Mouse (Mus musculus) heart, postnatal 0 days (tissue): ENCODE results near the gene Shc2. TPM values are rescaled to one million over a fixed set of nuclear protein-coding genes. Genes with fewer than 3 reads are reported as not detected.

Experiments used
- ATAC-seq: fragments of 200-750 bp; cut with Nextera tagmentation; 2 replicates; pipeline ENCODE4 v1.8.0; 2017; ENCODE audit warnings: low read depth, moderate number of reproducible peaks, moderate library complexity; ENCODE audit not compliant: insufficient read depth
- DNase-seq: peaks from one replicate; pipeline ENCODE4 v3.0.0-alpha.2; 2016; ENCODE audit warnings: low spot score
- H3K27ac ChIP-seq: fragments of 300-500 bp; sonication (generic); 2 replicates; pipeline ENCODE4 v1.5.1; 2014; ENCODE audit warnings: low read depth, mild to moderate bottlenecking
- H3K27me3 ChIP-seq: fragments of 300-500 bp; sonication (generic); 2 replicates; pipeline ENCODE4 v1.6.1; 2014; ENCODE audit warnings: low read length, mixed read lengths; ENCODE audit not compliant: control insufficient read depth, insufficient read depth
- H3K36me3 ChIP-seq: fragments of 300-500 bp; sonication (generic); replicated peaks from 2 replicates; pipeline ENCODE4 v1.6.1; 2014; ENCODE audit warnings: low read length, mixed read lengths; ENCODE audit not compliant: control insufficient read depth, insufficient read depth
- H3K4me1 ChIP-seq: fragments of 300-500 bp; sonication (generic); 2 replicates; pipeline ENCODE4 v1.6.1; 2014; ENCODE audit warnings: antibody characterized with exemption; ENCODE audit not compliant: control insufficient read depth, insufficient read depth
- H3K4me2 ChIP-seq: fragments of 300-500 bp; sonication (generic); 2 replicates; pipeline ENCODE4 v1.6.1; 2014; ENCODE audit warnings: low read depth, mild to moderate bottlenecking, low read length, moderate library complexity
- H3K4me3 ChIP-seq: fragments of 300-500 bp; sonication (generic); 2 replicates; pipeline ENCODE4 v1.5.1; 2014; ENCODE audit warnings: low read depth, low read length
- H3K9ac ChIP-seq: fragments of 300-500 bp; sonication (generic); replicated peaks from 2 replicates; pipeline ENCODE4 v1.6.1; 2014; ENCODE audit warnings: low read depth, low read length, mixed read lengths
- H3K9me3 ChIP-seq: fragments of 300-500 bp; sonication (generic); replicated peaks from 2 replicates; pipeline ENCODE4 v1.6.1; 2016; ENCODE audit warnings: low read length; ENCODE audit not compliant: control insufficient read depth
- CTCF ChIP-seq: IDR thresholded peaks from 2 replicates; pipeline ENCODE4 v1.5.1; 2016; ENCODE audit warnings: antibody characterized with exemption, control low read depth, low read depth
- EP300 ChIP-seq: IDR thresholded peaks from 2 replicates; pipeline ENCODE4 v1.6.1; 2016; ENCODE audit warnings: antibody characterized with exemption, low read depth
- WGBS: fragments of 180-500 bp; shearing (Covaris S2); extraction: QIAGEN DNeasy Blood & Tissue Kit; methylation state at CpG from one replicate; pipeline ENCODE4 v1.1.7; 2014; 5-methylcytosine and 5-hydroxymethylcytosine counted together
- polyA plus RNA-seq: library from polyadenylated mRNA; unstranded; fragments of >200 nt; fragmentation: Nextera tagmentation; extraction: Ambion mirVana; gene quantifications from 2 replicates; pipeline ENCODE4 v1.2.1, GENCODE M21; 2015
- total RNA-seq: library from RNA; depleted of rRNA; stranded (reverse); fragments of >200 nt; gene quantifications from 2 replicates; pipeline ENCODE4 v1.2.3, GENCODE M21; 2014; ENCODE audit warnings: low replicate concordance

The Shc2 gene
- total and polyA plus RNA-seq, 2 experiments from 2014 or later = 1.1 to 2.7 TPM

- ATAC-seq (no peak), DNase-seq (no peak)
- H3K9me3 ChIP-seq = no peaks in the 10 kb centered on the region
- H3K4me2 ChIP-seq = no peak overlapping the region
- no peak overlapping the region for H3K27ac ChIP-seq
- no peaks in the 10 kb centered on the region for H3K4me1 ChIP-seq
- H3K9ac ChIP-seq = no peak overlapping the region
- no peak overlapping the region for H3K4me3 ChIP-seq
- TF ChIP-seq EP300 = no peak
- no peak for TF ChIP-seq CTCF
- H3K27me3 ChIP-seq = no peaks in the 10 kb centered on the region
- H3K36me3 ChIP-seq = no peaks in the 10 kb centered on the region
- WGBS = 74% methylated on average over 9 of the region's 9 CpGs
Measured at GRCm38 (mm10) chr10:79578276-79578675, 59.4 kb downstream of the Shc2 start.

- Histone ChIP-seq H3K4me2 (no peak overlapping the region), H3K36me3 (no peaks in the 10 kb centered on the region), H3K27me3 (no peaks in the 10 kb centered on the region), H3K9ac (no peak overlapping the region), H3K27ac (no peak overlapping the region), H3K4me3 (no peak overlapping the region), H3K9me3 (no peaks in the 10 kb centered on the region), H3K4me1 (no peaks in the 10 kb centered on the region)
- TF ChIP-seq CTCF (no peak), EP300 (no peak)
- DNase-seq (no peak), ATAC-seq (no peak)
- WGBS = 71% methylated on average over 4 of the region's 4 CpGs
Measured at GRCm38 (mm10) chr10:79577376-79577775, 60.3 kb downstream of the Shc2 start.

DNA sequence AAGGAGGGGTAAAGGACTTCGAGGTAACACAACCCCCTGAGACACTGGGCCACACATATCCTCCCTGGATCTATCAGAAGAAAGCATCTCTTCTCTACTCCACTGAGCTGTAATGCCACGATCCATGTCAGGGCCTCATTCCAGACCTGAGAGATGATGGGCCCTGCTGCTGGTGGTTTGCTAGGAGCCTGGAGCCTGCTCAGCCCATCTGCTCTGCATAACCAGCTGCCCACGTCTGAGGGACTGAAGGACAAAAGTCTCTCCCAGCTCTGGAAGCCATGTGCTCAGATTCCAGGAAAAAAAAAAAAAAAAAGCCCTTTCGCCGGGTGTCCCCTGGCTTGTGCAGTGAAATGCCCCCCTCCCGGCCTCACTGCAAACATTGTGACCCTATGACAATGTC is 62.0 kb downstream of the Shc2 start:
- TF ChIP-seq EP300 (no peak), CTCF (no peak)
- 71% methylated on average over 6 of the region's 6 CpGs for WGBS
- no peak overlapping the region for H3K9ac ChIP-seq
- H3K36me3 ChIP-seq = no peaks in the 10 kb centered on the region
- ATAC-seq (no peak), DNase-seq (no peak)
- H3K4me1 ChIP-seq = no peaks in the 10 kb centered on the region
- H3K27me3 ChIP-seq = no peaks in the 10 kb centered on the region
- no peaks in the 10 kb centered on the region for H3K9me3 ChIP-seq
- H3K4me2 ChIP-seq = no peak overlapping the region
- H3K27ac ChIP-seq = no peak overlapping the region
- no peak overlapping the region for H3K4me3 ChIP-seq

DNA sequence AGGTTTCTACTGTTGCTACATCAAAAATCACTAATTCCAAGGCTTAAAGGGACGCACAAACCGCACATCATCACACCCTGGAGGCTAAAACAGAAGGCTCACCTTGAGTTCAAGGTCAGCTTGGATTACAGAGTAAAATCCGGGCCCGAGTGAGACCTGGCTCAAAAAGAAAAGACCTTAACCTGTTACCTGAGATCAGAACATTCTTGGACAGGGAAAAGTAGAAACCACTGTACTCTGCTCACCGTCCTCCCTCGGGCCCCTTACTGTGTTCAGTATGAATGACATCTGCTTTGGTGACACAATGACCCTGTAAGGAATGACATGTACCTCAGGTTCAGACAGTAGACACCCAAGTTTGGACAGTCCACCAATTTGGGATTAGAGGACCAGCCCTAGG is 62.9 kb downstream of the Shc2 start:
- ATAC-seq (no peak), DNase-seq (no peak)
- Histone ChIP-seq H3K4me2 (no peak overlapping the region), H3K9ac (no peak overlapping the region), H3K27ac (no peak overlapping the region), H3K36me3 (no peaks in the 10 kb centered on the region), H3K27me3 (no peaks in the 10 kb centered on the region), H3K9me3 (no peaks in the 10 kb centered on the region), H3K4me1 (no peaks in the 10 kb centered on the region), H3K4me3 (no peak overlapping the region)
- TF ChIP-seq EP300 (no peak), CTCF (no peak)
- 83% methylated on average over 6 of the region's 6 CpGs for WGBS

DNA sequence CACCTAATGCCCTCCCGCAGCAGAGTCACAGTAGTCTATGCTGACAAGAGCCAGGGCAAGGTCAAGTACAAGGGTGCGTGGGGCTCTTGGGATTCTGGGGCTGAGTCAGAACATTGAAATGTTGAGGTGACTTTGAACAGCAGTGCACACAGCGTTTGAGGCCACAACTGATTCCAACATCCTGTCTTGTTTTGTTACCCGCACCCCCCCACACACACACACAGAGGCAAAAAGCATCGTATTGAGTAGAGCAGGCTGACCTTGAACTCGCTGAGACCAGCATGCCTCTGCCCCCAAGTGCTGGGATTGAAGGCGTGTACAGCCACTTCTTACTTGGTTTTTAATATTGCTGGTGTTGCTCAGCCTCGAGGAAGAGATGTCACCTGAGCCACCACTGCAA is 63.4 kb downstream of the Shc2 start:
- ATAC-seq (no peak), DNase-seq (no peak)
- Histone ChIP-seq H3K36me3 (no peaks in the 10 kb centered on the region), H3K27ac (no peak overlapping the region), H3K4me1 (no peaks in the 10 kb centered on the region), H3K9ac (no peak overlapping the region), H3K4me2 (no peak overlapping the region), H3K9me3 (no peaks in the 10 kb centered on the region), H3K27me3 (no peaks in the 10 kb centered on the region), H3K4me3 (no peak overlapping the region)
- no peak for TF ChIP-seq CTCF
- 63% methylated on average over 8 of the region's 8 CpGs for WGBS

- Histone ChIP-seq H3K4me1 (no peaks in the 10 kb centered on the region), H3K9me3 (no peaks in the 10 kb centered on the region), H3K27me3 (no peaks in the 10 kb centered on the region), H3K4me2 (no peak overlapping the region), H3K4me3 (no peak overlapping the region), H3K27ac (no peak overlapping the region), H3K36me3 (no peaks in the 10 kb centered on the region), H3K9ac (no peak overlapping the region)
- DNase-seq (no peak), ATAC-seq (no peak)
- TF ChIP-seq EP300 (no peak), CTCF (no peak)
- WGBS = 86% methylated on average over 6 of the region's 6 CpGs
Measured at GRCm38 (mm10) chr10:79573611-79574010, 64.1 kb downstream of the Shc2 start.
